Mouse (Mus musculus): ENCODE measurements at regions not wholly inside any gene's neighbourhood (a gene's known extent, or its start where the extent isn't known, plus 50 kb on each side); places are given as distances from the start of the nearest gene placed in this dataset.

DNA sequence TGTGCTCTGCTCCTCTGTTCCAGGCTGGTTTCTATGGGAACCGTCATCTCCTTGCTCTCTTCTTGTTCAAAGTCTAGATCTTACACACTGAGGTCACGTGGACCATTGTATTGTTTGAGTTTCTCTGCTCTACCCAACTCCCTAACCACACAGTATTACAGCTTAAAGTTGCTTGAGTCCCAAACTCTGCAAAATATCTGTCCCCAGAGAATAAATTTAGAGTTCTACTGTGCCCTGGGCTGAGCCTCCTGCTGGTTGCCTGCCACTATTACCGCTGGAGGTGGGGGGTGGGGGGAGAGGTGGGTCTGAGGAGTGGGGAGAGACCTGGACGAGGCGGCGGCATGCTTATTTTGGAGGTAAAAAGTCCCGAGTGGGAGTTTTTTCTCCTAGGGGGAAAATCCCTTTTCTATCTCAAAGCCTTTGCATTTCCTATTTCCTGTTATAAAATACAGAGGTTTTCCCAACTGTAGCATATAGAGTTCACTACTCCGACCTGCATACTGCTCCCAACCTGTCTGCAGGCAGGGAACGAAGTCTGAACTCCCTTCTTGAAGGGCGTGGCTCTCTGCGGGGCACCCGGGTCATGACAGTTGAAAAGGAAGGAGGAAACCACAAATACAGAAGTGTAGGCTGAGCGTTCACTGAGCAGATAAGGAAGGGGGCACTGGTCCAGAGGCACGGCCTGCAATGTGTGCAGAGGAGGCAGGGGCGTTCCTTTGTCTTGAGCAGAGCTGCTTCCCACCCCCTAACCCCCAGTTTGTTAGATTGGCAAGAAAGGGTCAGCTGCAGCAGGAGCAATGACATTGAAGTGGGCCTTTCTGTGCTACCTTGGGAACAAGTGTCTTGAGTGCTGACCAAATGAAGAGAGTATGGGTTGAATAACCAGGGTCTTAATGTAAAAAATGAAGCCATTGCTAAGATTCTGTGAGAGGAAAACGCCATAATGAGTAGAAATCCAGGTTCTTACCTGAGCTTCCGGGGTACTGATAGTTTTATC lies 188.7 kb downstream of the Akap7 start:
- no peak for DNase-seq (ENCODE audit: low read depth)

DNA sequence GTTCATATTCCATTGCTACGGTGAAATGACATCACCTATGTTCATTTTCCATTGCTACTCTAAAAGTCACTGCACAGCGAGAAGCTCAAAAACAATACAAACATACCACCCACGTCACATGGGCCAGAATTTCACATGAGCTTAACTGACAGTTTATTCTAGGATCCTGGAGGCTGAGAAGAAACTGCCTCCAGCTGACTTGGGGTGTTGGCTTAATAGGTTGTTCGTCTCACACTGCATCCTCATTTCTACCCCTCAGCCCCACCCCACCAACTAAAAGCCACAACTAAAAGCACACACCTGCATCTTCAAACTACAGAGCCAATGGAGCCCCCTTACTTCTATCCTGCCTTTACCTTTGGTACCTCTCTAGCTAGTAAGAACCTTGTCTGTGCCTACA lies 187.0 kb upstream of the Arg1 start:
- no peak for DNase-seq (ENCODE audit: low read depth)

DNA sequence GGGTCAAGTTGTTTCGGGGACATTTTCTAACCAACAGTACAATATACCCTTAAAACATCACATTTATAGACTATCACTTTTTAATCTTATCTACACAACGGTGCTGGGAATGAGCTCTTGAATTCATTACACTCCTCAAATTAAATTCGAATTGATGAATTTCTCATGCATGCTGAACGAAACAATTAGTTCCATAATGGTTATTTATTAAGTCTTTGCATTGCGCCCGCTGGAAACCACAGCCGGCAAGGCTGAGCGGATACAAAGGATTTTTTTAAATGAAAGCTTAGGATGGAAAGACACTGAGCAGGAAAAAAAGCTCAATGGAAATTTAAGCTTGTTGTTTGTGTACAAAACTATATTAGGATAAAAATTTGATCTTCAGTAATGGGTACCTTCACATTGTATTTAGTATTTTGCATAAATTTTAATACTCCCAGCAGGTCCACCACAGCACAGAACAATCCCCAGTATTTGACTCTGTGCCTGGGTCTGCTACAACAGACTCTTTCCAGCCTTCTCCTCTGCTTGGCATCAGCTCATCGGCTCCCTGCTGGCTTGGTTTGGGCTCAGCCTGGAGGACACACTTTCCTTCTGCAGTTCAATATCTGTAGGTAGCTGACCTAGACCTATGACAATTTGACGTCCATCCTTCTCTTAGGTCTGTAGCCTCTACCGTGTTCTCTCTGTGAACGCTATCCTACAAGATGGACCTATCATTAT lies 185.3 kb upstream of the Arg1 start:
- DNase-seq (ENCODE audit: low read depth), result no peak

DNA sequence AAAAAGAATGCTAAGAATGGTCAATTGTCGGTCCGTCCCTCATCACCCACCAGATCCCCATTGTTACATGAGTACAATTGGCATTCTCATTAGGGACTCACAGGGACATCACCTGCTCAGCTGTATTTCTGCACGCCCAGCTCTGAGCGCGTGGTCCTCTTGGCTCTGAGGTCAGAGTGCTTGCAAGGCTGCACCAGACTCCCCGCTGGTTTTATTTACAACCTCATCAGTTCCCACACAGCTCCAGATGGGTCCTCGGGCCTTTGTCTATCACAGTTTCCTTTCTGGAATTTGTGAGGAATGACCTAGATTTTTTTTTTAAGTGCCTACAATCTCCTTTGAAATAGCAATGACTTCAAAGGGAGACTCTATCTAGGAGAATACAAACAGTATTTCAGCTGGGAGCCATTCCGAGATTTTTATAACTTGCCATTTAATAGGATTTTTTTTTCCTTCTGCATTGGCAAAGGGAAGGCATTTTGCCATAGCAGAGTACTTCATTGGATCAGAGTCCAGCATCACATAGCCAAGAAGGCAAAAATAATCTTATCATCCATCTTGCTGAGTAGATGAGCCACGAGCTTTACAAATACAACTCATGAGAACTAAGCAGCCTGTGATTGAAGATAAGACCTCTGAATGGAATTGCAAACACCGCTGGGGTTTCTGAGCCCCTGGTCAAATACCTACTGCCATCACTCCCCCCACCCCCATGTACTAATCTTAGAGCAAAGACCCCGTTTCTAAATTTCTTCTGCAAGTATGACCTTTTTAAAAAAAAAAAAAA lies 184.5 kb upstream of the Arg1 start:
- DNase-seq (ENCODE audit: low read depth), result no peak

DNA sequence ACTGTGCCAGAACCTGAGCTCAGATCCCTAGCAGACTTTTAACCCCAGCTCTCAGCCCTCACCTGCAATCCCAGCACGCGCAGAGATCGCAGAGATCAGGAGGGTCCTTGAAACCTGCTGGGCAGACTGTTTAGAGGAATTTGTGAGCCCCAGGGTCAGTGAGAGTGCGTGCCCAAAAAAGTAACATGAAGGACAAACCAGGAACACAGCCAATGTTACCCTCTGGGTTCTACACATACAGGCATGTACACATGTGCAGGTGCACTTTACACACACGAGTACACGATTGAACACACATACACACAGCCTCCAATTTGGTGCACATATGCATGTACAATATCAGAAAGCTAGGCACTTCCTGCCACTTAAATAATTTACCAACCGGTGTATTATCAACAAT lies 183.9 kb upstream of the Arg1 start:
- DNase-seq (ENCODE audit: low read depth), result no peak

DNA sequence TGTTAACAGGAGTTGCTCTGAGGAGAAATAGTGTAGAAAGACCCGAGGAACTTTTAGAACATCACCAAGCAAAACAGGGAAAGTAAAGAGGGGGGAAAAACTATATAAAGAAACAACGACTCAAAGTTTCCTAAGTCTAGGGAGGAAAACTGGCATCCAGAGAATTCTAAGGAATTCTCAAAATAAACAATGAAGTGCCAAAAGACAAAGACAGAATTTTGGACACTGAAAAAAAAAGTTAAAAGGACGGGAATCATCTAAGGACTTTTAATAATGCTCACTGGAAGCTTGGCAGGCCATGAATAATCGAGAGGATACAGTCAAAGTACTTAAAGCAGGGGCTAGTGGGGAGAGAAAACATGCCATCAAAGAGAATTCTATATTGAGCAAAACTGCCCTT lies 170.8 kb upstream of the Arg1 start:
- no peak for DNase-seq (ENCODE audit: low read depth)

DNA sequence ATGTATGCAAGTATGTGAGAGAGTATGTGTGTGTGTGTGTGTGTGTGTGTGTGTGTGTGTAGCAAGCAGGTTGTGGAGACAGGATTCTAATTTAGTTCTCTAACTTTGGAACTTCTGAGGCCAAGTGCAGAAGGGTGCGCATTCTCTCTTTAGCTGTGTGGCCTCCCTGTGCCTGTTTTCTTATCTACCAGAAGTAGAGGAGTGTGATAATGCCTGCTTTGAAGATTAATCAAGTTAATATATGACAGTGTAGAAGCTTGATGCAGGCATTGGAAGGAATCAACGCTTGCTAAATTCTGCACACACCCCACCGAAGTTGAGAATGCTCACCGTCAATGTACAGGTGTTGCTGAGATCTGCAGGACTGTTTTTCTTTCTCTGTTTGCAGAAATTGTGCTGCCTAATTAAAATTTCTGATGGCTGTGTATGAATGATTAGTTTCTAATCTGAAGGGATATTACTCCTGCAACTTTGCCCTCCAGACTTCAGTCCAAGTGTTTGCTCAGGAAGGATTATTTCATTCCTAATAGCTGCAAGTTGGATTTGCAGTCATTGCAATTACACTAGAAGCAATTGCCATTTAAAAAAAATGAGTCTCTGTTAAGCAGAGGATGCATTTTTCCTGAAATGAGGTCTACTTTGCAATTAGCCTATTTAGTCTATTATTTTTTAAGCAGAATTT lies 162.6 kb upstream of the Arg1 start:
- no peak for DNase-seq (ENCODE audit: low read depth)

DNA sequence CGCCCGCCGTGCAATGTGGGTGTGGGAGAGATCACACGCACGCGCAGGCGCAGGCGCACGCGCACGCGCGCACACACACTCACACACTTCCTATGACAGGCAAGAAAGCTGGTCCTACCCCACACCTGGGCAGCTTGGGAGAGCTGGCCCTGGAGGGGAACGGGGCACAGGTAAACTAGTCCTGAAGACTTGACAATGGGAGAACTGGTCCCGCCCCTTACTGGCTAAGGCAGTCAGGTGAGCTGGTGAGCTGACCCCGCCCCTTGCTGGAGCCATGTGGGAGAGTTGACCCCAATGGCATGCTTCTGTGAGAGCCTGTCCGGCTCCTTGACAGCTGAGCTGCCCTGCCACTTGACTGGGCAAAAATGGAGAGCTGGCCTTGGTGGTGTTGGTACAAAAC lies 159.5 kb upstream of the Arg1 start:
- DNase-seq (ENCODE audit: low read depth), result no peak

DNA sequence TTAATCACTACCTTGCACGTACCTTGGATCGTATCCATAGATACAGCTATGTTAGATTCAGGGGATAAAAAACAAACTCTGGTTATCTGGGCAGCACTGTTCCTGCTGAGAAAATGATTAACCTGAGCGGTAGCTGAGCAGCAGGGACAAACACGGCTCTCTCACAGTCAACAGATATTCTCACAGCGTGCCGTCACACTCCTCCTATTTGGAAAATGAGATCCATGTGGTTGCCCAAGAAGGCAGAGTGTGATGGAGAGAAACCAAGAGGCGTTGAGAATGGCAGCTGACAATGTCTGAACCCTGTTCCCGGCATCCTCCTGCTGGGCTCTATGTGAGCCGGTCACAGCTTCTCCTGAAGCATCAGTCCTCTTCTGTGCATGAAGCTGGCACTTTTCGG lies 155.6 kb upstream of the Arg1 start:
- no peak for DNase-seq (ENCODE audit: low read depth)

DNA sequence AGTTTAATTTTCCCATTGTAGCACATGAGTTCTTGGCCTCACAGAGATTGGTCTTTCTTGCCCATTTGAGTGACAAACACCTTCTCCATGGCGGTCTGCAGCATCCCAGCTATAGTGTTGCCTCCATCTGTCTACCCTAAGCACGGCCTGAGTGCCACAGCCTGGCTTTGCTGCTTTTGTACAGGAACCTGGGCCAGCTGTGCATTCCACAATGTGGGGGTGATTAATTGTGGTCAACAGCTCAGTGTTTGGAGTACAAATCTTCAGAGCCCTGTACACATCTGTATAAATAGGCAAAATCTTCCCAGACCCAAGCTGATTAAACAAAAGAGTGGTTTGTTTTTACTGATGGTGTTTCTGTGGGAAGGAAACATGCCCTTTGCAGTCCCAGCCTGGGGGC lies 145.3 kb upstream of the Arg1 start:
- peak; percentile 17 for DNase-seq (ENCODE audit: low read depth)

DNA sequence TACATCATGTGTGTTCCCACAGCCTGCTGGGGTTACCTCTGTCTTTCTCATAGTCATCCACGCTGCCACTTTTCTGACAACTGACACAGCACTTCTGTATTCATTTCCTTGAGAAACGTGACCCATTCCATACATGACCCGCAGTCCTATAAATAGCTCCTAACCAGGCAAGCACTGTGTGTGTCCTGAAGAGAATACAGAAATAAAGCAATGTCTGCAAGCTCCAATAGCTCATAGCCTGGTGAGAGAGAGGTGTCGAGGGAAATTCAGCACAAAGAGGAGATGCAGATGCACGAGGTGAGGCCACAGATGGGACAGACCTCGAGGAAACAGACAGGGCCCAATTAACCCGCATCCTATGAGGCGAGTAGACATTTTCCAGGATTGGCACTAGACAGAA lies 141.0 kb upstream of the Arg1 start:
- DNase-seq (ENCODE audit: low read depth), result no peak

DNA sequence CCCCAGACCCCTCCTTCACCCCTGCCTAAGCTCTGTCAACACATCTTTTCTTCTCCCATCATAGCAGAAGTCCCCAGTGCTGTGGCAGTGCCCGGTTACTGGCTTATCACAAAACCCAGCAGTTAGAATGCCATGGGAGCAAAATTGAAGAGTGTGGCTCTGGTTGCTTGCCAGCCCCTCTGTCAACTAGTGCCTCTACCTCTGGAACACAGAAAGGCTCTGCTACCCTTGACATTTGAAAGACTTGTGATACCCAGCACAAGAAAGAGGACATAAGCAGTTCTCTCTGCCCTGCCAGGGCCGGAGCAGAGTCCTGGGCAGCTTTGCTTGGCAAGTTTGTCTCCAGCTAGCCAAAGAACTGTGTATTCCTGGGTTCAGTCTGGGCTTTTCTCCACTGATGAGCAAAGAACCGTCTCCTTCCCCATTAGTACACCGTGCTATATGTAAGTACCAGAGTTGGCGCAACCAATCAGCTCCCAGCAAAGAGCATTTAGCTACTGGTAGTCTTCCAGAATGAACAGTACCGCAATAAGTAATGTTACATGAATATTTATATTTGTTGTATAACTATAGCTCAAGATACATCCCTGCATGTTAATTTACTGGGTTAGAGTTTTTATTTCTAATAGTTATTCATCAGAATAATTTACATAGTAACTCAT lies 137.5 kb upstream of the Arg1 start:
- no peak for DNase-seq (ENCODE audit: low read depth)

DNA sequence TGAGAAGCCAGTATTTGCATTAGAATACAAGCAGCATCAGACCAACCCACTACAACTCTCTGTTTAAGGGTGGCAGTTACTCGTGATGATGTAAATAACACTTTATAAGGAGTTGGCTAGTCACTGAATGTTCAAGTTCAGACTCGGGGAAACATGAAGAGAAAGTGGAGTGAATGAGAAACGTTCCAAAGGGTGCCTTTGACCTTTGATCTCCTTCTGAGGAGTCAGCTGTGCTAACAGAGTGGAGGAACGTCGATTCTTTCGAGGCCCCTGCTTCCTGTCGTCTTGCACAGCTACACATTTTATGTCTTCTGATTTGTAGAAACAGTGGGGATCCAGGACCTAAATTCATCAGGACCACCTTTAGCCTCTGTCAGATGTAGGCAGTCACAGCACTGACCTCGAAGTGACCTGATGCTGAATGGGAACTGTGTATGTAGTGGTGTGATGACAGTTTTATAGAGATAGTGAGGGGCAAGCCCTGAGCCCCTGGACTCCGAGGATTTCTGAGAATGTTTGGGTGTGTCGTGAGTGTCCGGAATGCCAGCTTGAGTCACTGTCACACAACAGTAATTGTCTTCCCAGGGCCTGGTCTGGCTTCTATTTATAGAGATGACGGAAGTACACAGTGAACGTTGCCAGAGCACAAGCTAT lies 134.2 kb upstream of the Arg1 start:
- no peak for DNase-seq (ENCODE audit: low read depth)

DNA sequence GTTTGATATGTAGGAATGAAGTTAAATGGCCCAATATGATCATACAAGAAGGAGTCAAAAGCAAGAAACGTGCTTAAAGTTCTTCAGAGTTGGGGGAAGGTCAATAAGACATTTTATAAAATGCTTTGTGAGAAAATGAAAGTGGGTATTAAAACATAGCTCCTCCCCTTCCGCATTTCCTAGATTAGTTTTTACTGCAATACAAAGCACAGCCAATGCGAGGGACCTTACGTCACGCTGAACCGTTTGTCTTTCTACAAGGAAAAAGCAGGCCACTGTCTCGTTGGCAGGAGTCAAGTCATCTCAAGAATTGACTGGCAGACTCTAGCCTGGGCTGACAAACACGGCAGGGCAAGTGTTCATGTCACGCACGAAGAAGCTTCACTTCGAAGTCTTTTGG lies 131.4 kb upstream of the Arg1 start:
- DNase-seq (ENCODE audit: low read depth), result no peak

DNA sequence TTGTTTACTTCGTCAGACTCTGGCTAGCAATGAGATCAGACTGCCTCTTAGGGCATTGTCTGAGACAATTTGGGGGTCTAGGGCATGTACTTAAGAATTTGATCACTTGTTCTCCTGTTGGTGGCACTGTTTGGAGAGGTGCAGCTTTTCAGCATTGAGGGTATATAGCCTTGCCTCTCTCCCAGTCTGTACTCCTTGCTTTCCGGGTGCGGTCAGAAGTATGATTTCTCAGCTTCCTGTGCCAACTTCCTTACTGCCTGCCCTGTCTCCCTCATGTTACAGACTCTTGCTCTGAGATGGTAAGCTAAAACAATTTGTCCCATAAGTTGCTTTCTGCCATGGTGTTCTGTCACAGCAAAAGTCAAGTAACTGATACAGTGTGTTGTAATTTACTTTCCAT lies 124.7 kb upstream of the Arg1 start:
- no peak for DNase-seq (ENCODE audit: low read depth)

DNA sequence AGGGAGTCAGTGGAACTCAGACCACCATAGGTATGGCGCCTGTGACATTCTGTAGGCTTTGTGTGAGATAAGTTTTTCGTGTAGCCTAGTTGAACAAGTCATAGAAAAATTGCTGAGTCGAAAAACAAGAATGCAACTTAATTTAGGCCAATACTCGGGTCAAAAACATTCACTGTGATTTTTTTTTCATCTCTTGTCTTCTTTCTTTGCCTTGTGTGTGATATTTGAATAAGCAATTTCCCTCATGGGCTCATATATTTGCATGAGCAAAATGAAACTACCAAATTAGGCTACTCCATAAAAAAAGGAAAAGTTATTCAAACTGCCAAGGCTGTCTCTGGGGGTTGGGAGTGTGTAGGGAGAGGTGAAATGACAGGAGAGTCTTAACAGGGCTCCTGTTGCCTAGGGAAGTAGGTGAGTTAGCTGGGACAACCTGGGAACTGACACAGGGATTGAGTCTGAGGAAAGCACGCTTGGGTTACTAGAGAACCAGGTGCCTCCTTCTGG lies 124.1 kb upstream of the Arg1 start:
- DNase-seq (ENCODE audit: low read depth), result no peak

DNA sequence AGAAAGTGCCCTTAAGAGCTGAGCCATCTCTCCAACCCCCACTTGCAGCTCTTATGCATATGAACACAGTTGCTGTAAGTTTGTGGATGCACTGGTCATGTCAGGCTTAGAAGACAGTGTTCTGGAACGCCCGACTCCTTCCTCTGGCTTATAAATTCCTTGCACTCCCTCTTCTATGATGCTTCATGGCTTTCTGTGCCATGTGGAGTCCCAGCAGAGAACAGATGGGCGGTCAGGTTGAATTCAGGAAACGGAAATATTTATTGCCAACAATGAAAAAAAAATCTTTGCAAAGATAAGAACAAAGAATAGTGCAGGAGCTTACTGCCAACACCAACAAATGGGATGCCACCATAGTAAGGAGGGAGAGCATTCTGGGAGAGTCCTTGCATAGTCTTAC lies 113.9 kb upstream of the Arg1 start:
- DNase-seq (ENCODE audit: low read depth), result no peak

DNA sequence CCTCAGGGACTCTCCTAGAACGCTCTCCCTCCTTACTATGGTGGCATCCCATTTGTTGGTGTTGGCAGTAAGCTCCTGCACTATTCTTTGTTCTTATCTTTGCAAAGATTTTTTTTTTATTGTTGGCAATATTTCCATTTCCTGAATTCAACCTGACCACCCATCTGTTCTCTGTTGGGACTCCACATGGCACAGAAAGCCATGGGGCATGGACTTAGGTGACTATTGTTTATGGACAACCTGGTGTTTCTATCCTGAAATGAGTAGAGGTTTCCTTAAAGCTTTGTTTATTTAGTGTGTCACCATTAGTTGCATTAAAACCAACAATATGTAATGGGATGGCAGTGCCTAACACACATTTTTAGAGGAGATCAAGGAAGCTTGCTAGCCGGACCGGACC lies 112.6 kb upstream of the Arg1 start:
- DNase-seq (ENCODE audit: low read depth), result no peak

DNA sequence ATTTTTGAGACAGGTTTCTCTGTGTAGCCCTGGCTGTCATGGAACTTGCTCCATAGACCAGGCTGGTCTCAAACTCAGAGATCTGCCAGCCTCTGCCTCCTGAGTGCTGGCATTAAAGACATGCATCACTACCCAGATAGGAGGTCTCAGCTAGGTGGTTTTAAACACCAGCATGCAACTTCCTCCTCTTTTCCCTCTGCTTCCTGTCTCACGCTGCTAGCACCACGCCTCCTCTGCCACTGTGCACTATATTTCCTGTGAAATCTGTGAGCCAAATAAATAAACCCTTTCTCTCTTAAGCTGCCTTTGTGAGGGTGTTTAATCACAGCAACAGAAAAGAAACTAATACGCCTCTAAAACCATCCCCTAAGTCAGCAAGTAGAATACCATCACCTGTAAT lies 109.6 kb upstream of the Arg1 start:
- no peak for DNase-seq (ENCODE audit: low read depth)

DNA sequence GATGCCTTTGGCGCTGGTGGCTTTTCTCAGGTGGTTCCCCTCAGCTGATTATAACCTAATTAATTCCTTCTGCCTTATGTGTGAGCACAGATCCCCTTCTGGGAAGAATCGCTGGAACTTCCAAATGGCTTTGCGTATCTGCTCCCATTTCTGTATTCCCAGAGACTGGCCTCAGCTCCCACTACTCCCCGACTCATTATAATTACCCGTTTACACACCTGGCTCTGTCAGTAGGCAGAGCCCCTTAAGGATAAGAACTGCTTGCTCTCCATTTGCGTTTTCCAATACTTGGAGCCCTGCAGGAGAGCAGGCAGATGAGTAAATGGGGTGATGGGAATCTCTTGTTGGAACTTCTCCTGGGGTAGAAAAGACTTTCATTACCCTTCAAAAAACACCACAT lies 108.1 kb upstream of the Arg1 start:
- no peak for DNase-seq (ENCODE audit: low read depth)

DNA sequence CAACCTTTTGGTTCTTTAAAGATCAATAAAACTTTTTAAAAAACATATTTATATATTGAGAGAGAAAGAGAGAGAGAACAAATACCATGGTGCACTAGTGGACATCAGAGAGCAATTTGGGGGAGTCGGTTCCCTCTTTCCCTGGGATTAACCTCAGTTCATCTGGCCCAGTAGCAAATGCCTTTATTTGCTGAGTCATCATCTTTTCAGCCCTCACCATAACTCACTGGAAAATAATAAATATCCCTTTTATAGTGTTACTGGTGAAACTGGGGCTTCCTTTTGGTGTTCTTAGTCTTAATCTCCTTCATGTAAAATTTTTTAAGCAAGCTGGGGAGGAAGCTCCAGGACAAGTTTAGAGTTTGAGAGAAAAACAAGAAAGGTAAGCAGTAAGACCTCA lies 105.3 kb upstream of the Arg1 start:
- DNase-seq (ENCODE audit: low read depth), result no peak
